Mouse (Mus musculus) bone marrow macrophage, adult 2 months (primary cell): ENCODE measurements at regions not wholly inside any gene's neighbourhood (a gene's known extent, or its start where the extent isn't known, plus 50 kb on each side); places are given as distances from the start of the nearest gene placed in this dataset.

ENCODE experiments used
- CTCF ChIP-seq: IDR thresholded peaks from 2 replicates; pipeline ENCODE4 v1.5.1; 2012; ENCODE audit warnings: low read depth, mild to moderate bottlenecking, low read length, moderate library complexity
- POLR2A ChIP-seq: IDR thresholded peaks from 2 replicates; pipeline ENCODE4 v1.6.1; 2012; ENCODE audit warnings: mild to moderate bottlenecking, low read depth, low read length, borderline replicate concordance

DNA sequence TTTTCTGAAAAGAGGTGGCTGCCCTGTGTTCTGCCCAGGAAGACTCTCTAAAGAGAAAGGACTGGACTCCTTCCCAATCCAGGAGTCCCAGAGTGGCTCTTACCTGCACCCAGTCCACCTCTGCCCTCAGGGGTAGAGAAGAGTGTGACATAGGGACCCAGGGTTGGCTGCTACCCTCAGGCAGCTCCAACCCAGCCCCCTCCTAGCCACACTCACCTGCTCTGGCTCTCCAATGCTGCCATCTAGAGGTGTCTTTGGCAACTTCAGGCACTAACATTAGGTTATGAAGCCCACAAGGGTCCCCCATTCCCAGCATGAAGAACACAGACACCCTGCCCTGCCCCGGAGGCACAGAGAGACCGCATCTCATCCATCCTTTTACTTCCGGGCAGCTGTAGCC is 82.4 kb upstream of the Csf3r start:
- TF ChIP-seq POLR2A = no peak
- no peak for TF ChIP-seq CTCF
